Mouse (Mus musculus) right cerebral cortex, postnatal 14 days (tissue): ENCODE measurements around the gene Gm21885.

Experiments
- DNase-seq: peaks from one replicate; pipeline ENCODE4 v3.0.0; 2022

The Gm21885 gene

DNA sequence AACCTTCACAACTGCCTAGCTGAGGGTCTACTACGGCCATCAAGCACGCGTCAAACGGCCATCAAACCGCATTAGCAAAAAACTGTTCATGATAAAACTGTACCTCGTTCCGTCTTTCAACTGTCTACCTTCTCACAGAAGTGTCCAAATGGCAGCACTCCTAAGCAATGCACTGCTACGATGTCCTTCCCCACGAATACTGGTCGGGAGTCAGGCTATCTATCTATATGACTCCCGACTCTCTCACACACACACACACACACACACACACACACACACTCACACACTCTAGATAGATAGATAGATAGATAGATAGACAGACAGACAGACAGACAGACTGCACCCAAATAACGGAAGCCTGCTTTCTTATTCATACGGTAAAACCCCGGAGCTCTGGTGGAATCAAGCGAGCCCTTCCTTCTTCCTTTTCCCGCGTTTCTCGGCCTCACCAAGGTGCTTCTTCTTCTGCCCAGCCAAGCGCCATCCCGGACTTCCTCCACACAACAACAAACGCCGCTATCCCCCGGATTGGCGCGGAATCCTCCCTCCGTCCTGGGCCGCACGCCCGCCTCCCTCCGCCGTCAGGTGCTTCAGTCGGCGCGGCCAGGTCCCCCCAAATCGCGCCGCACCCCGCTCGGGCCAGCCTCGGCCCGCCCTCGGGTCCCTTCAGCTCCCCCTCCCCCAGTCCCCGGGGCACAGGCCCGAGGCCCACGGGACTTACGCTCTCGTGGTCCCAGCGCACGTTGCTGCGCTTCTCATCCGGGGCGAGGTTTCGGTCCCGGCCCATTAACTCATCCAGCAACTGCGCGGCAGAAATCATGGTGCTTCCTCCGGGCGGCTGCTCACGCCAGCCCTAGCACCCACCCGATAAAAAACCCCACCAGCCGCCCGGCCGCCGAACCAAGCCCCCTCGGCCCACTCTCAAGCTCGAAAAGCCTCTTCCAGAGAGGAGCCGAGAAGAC, 39.6 kb downstream of the Gm21885 start:
- peak; percentile 60 for DNase-seq

- DNase-seq, result peak; percentile 95
Measured at GRCm38 (mm10) chr11:94321931-94322400, 40.3 kb downstream of the Gm21885 start, which contains the start of gene Luc7l3. TSS of gene Luc7l3 (minus strand) at chr11:94321988.

DNA sequence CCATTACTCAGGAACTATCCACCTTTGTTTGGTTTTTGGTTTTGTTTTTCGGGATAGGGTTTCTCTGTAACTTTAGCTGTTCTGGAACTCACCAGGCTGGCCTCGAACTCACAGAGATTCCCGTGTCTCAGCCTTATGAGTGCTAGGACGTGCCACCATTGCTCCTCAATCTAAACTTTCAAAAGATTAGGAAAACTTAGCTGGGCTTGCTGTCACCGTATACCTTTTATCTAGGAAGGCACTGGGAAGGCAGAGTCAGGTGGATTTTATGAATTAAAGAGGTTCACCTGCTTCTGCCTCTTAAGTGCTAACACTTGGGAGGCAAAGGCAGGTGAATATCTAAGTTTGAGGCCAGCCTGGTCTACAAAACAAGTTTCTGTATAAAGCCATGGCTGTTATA, 41.0 kb downstream of the Gm21885 start:
- DNase-seq, result no peak

DNA sequence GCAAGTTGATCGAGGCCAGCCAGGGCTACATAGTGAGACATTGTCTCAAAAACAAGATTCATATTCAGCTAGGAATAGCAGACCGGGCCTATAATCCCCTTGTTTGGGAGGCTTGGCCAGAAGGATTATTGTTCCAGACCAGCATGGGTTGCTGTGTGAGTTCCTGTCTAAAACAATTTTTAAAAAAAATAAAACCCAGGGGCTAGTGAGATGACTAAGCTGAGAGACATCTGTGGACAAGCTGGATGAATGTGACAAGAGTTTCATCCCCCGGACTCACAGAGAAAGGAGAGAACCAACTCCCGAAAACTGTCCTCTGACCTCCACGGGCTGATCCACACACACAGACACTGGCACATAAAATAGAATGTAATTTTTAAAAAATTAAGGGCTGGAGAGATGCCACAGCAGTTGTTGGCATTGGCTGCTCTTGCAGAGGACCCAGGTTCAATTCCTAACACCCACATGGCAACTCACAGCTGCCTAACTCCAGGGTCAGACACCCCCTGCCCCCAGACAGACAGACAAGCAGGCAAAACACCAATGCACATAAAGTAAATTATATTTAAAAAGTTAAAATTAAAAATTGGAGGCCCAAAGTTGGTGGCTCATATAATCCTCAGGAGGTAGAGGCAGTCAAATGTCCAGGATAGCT, 41.7 kb downstream of the Gm21885 start:
- no peak for DNase-seq

DNA sequence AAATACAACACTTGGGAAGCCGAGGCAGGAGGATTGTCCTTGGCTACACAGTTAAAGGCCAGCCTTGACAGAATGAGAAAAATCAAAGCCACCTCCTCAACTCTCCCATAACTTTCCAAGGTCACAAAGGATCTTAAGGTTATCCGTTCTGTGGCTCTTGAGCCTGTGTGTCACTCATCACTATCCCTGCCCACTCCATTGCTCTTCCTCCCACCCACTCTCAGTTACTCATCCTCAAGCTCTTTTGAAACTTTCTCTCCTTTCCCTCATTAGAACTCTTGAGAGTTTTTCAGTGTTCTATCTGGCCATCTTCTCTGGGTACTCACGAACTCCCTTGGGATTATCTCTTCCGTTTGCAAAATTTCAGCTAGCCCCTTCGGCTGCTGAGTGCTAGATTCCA, 42.9 kb downstream of the Gm21885 start:
- DNase-seq, result no peak

GRCm38 (mm10) chr11:94326961-94327411, 45.3 kb downstream of the Gm21885 start:
- DNase-seq, result no peak

DNA sequence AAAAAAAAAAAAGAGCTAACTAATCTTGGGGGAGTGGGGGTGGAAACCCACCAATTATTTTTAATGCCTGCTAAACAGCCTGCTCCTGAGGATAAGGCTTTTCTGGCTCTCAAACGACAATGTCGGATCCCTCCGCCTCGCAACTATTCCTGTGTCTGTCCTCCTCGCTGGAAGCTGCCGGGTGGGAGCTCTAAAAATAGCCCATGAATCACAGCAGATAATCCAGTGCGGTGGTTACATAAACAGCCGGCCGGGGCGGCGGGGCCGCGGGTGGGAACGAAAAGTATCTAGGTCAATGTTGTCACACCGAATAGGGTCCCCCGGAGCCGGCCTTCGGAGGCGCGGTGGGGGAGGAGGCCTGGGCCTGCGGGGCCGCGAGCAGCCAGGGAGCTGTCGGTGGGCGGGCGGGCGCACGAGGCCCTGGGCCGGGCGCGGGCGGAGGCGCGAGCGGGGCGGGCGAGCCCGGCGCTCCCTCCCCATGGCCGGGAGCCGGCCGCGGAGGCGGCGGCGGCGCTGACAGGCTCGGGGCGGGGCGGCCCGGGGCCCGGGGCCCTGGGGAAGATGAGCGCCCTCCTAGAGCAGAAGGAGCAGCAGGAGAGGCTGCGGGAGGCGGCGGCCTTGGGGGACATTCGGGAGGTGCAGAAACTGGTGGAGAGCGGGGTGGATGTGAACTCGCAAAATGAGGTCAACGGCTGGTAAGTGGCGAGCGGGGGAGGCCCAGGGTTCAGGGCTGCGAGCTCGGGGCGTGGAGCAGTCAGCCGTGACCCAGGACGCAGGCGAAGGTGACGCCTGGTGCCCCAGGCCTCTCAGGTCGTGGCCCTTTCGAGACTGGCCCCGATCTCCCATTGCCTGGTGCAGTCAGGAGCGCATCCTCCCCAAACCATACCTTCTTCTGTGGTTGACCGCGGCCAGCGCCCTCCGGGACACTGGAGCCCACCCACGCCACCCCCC, 46.3 kb downstream of the Gm21885 start, which contains the start of gene Ankrd40:
Ankrd40 (plus strand) TSS at position 309 of the 951 bp plus-strand sequence.
- DNase-seq, result peak; percentile 94

DNA sequence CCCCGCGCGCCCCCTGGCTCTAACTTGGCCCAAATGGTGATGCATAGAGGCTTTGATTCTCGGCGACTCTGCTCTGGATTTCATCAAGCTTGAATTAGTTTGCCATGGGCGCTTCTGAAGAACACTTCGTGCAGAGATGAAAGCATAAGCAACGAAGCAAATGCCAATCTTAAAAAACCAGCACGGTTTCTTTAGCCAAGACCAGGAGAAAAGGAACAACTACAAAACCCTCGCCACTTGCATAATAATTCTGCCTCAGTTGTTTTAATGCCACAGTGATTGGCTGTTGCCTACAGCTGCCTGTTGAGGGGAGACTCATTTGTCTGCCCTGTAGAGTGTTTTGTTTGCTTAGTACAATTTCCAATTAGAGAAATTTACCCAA, 47.0 kb downstream of the Gm21885 start:
- no peak for DNase-seq

DNA sequence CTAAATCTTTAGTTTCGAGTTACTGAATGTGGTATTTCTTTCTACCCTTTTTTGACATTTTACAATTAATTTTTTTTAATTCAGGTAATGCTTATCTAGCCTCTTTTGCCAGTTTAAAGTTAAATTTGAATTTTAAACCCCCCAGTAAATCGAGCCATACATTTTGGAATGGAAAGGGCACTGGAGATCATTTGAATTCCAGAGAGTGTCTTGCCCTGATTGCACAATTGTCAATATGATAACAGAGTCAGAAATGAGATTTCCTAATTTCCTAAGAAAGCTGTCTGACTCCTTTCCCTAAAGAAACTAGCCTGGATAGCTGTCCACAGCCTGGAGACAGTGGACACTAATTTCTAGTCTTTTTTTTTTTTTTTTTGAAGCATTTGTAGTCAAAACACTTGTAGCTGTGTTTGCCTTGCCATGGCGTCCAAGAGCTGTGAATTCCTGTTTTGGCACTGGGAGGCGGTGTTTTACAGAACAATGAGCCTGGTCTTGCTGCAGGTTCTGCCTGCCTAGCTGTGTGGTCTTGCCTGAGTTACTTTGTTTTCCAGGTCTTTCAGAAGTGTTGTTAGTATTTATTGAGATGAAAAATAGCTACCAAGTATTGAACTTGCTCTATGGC, 47.7 kb downstream of the Gm21885 start:
- DNase-seq, result peak; percentile 49

DNA sequence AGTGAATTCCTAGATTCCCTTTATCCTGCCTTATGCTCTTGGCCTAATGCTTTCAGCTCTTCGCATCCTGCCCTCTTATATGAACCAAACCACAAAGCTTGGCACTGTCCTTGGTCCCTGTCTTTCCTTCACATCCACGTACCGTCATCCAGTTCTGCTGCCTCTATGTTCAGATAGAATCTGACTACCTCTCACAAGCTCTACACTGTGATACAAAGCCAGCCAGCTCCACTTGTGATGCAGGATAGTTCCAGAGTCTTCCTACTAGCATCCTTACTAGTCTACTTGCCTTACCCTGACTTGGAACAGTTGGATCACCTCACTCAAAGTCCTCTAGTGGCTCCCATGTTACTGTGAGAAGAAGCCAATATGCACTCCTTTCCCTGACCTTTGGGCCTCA, 48.5 kb downstream of the Gm21885 start:
- DNase-seq, result no peak

DNA sequence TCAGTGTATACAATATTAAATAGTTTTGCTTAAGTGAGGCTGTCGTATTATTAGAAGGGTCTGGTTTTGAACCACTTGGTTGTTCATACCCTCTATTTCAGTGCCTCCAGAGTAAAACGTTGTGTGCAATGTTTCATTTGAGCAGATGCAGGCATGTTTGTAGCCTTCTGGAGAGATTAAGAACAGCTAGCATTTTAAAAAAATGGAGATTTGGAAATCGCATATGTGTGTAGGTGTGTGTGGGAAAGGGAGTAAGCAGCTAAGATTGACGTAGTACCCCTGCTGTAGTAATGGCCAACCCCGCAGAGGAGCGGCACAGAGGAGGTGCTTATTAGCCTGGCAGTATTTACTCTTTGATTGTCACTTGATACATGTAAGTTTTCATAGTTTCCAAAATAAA, 51.1 kb downstream of the Gm21885 start:
- DNase-seq, result no peak

GRCm38 (mm10) chr11:94334386-94334968, 52.8 kb downstream of the Gm21885 start:
- DNase-seq, result no peak
